ENCODE assay signal across 9 mouse cellular contexts in genomic region chr16:34343968-34344367, GRCm38 (mm10).
DNase-seq lines count a peak whose midpoint lies in the region; ATAC-seq and TF ChIP-seq lines count a peak whose summit lies in the region.
"Had no signal": no experiment of that assay in that cellular context is flagged by ENCODE, and none has a peak within 500 bp of the region (broad histone marks: within the 10 kb centered on the region; RNA-seq: fewer than 3 reads in every experiment).

No protein-coding gene starts in this region.

- peaks cover 5% of the 10 kb centered on the region for H3K4me1 ChIP-seq in midbrain, embryonic 14.5 days (ENCODE audit: control insufficient read depth, insufficient read depth, low read length)
- peaks cover 31% of the 10 kb centered on the region for H3K4me1 ChIP-seq in midbrain, embryonic 13.5 days (replicated peaks)
- no peaks in the 10 kb centered on the region for H3K4me1 ChIP-seq in embryonic facial prominence, embryonic 11.5 days (ENCODE audit: control insufficient read depth, insufficient read depth, low read length)
- H3K4me1 ChIP-seq in kidney, postnatal 0 days (replicated peaks; ENCODE audit: insufficient read depth, low read length) = peaks cover 8% of the 10 kb centered on the region; the same call in 1 of the 2 replicates
- H3K4me1 ChIP-seq in midbrain, postnatal 0 days (ENCODE audit: insufficient read depth, low read length) = peaks cover 4% of the 10 kb centered on the region; the same call in 1 of the 2 replicates

- no peak overlapping the region for H3K4me2 ChIP-seq in midbrain, embryonic 14.5 days (ENCODE audit: low read length)
- no peak overlapping the region for H3K4me2 ChIP-seq in midbrain, embryonic 13.5 days (replicated peaks)
- no peak overlapping the region for H3K4me2 ChIP-seq in embryonic facial prominence, embryonic 11.5 days (ENCODE audit: low read depth, low read length)
- no peak overlapping the region for H3K4me2 ChIP-seq in kidney, postnatal 0 days (ENCODE audit: low read length)
- H3K4me2 ChIP-seq in midbrain, postnatal 0 days (ENCODE audit: low read depth, low read length, poor library complexity, severe bottlenecking) = no peak overlapping the region
- H3K4me2 ChIP-seq: limb, embryonic 12.5 days had no signal

- no peak for ATAC-seq in cerebellum, adult (ENCODE audit: insufficient number of reproducible peaks, low FRiP score, low TSS enrichment)
- peak; percentile 27; the same call in 1 of the 2 replicates for ATAC-seq in midbrain, embryonic 14.5 days (ENCODE audit: low FRiP score, low TSS enrichment)
- no peak for ATAC-seq in midbrain, embryonic 13.5 days
- no peak for ATAC-seq in embryonic facial prominence, embryonic 11.5 days (replicated peaks; ENCODE audit: insufficient number of reproducible peaks, low FRiP score, low TSS enrichment, low read depth)
- ATAC-seq in kidney, postnatal 0 days (replicated peaks; ENCODE audit: low FRiP score, low read depth) = no peak
- ATAC-seq in midbrain, postnatal 0 days (ENCODE audit: low FRiP score) = peak; percentile 49; the same call in 1 of the 2 replicates

- no peak overlapping the region for H3K9ac ChIP-seq in midbrain, embryonic 14.5 days (replicated peaks; ENCODE audit: low read length)
- no peak overlapping the region for H3K9ac ChIP-seq in midbrain, embryonic 13.5 days (replicated peaks)
- H3K9ac ChIP-seq in embryonic facial prominence, embryonic 11.5 days (replicated peaks; ENCODE audit: low read length) = no peak overlapping the region
- no peak overlapping the region for H3K9ac ChIP-seq in kidney, postnatal 0 days (ENCODE audit: low read depth, low read length)
- no peak overlapping the region for H3K9ac ChIP-seq in midbrain, postnatal 0 days (replicated peaks; ENCODE audit: low read length, poor library complexity, severe bottlenecking)
- H3K9ac ChIP-seq: limb, embryonic 12.5 days had no signal

- no peaks in the 10 kb centered on the region for H3K27me3 ChIP-seq in midbrain, embryonic 14.5 days (ENCODE audit: control insufficient read depth, insufficient read depth, low read length)
- no peaks in the 10 kb centered on the region for H3K27me3 ChIP-seq in midbrain, embryonic 13.5 days
- no peaks in the 10 kb centered on the region for H3K27me3 ChIP-seq in embryonic facial prominence, embryonic 11.5 days (ENCODE audit: control insufficient read depth, insufficient read depth, low read length)
- H3K27me3 ChIP-seq in kidney, postnatal 0 days (ENCODE audit: insufficient read depth, low read length) = no peaks in the 10 kb centered on the region
- no peaks in the 10 kb centered on the region for H3K27me3 ChIP-seq in midbrain, postnatal 0 days (ENCODE audit: insufficient read depth, low read length)
- H3K27me3 ChIP-seq: limb, embryonic 12.5 days had no signal

- H3K9me3 ChIP-seq in midbrain, embryonic 14.5 days (ENCODE audit: control insufficient read depth, low read length) = no peaks in the 10 kb centered on the region
- no peaks in the 10 kb centered on the region for H3K9me3 ChIP-seq in midbrain, embryonic 13.5 days
- no peaks in the 10 kb centered on the region for H3K9me3 ChIP-seq in embryonic facial prominence, embryonic 11.5 days (replicated peaks; ENCODE audit: control insufficient read depth, low read length)
- no peaks in the 10 kb centered on the region for H3K9me3 ChIP-seq in kidney, postnatal 0 days (replicated peaks; ENCODE audit: low read length)
- H3K9me3 ChIP-seq in midbrain, postnatal 0 days (ENCODE audit: low read length) = no peaks in the 10 kb centered on the region
- H3K9me3 ChIP-seq: limb, embryonic 12.5 days had no signal

- H3K27ac ChIP-seq in midbrain, embryonic 14.5 days (replicated peaks; ENCODE audit: low read depth, low read length) = no peak overlapping the region
- no peak overlapping the region for H3K27ac ChIP-seq in midbrain, embryonic 13.5 days
- H3K27ac ChIP-seq in embryonic facial prominence, embryonic 11.5 days (replicated peaks; ENCODE audit: low read depth, low read length) = no peak overlapping the region
- H3K27ac ChIP-seq in kidney, postnatal 0 days = no peak overlapping the region
- no peak overlapping the region for H3K27ac ChIP-seq in midbrain, postnatal 0 days (ENCODE audit: low read depth, low read length)
- H3K27ac ChIP-seq: limb, embryonic 12.5 days had no signal

- peak; percentile 59 to 67 for DNase-seq in cerebellum, postnatal 10 days
- peak; percentile 77 for DNase-seq in midbrain, embryonic 14.5 days
- peak; percentile 60 for DNase-seq in embryonic facial prominence, embryonic 11.5 days (ENCODE audit: low spot score)
- DNase-seq in kidney, postnatal 0 days (ENCODE audit: low spot score) = peak; percentile 71
- DNase-seq in midbrain, postnatal 0 days (ENCODE audit: low spot score) = peak; percentile 83
- no peak for DNase-seq in spleen, postnatal 10 days (ENCODE audit: low spot score in 2 of 2)

- TF ChIP-seq CTCF in kidney, postnatal 0 days (IDR thresholded peaks at IDR 0.05; ENCODE audit: low read depth) = peak; percentile 82
- TF ChIP-seq CTCF in midbrain, postnatal 0 days (IDR thresholded peaks at IDR 0.05) = peak; percentile 88

- 63% methylated on average over 1 of the region's 1 CpGs for WGBS in midbrain, embryonic 14.5 days
- WGBS in midbrain, embryonic 13.5 days = 54% methylated on average over 1 of the region's 1 CpGs
- 48% methylated on average over 1 of the region's 1 CpGs for WGBS in embryonic facial prominence, embryonic 11.5 days
- WGBS in kidney, postnatal 0 days = 47% methylated on average over 1 of the region's 1 CpGs
- WGBS in midbrain, postnatal 0 days = 33% methylated on average over 1 of the region's 1 CpGs

- H3K36me3 ChIP-seq in midbrain, embryonic 14.5 days (ENCODE audit: control insufficient read depth, insufficient read depth, low read length) = no peaks in the 10 kb centered on the region
- no peaks in the 10 kb centered on the region for H3K36me3 ChIP-seq in midbrain, embryonic 13.5 days
- H3K36me3 ChIP-seq in embryonic facial prominence, embryonic 11.5 days (replicated peaks; ENCODE audit: control insufficient read depth, insufficient read depth, low read depth, low read length) = no peaks in the 10 kb centered on the region
- no peaks in the 10 kb centered on the region for H3K36me3 ChIP-seq in kidney, postnatal 0 days (ENCODE audit: insufficient read depth, low read length)
- no peaks in the 10 kb centered on the region for H3K36me3 ChIP-seq in midbrain, postnatal 0 days (ENCODE audit: insufficient read depth, low read length)
- H3K36me3 ChIP-seq: limb, embryonic 12.5 days had no signal

- H3K4me3 ChIP-seq in midbrain, embryonic 14.5 days (replicated peaks; ENCODE audit: low read depth, low read length) = no peak overlapping the region
- no peak overlapping the region for H3K4me3 ChIP-seq in midbrain, embryonic 13.5 days (replicated peaks)
- no peak overlapping the region for H3K4me3 ChIP-seq in embryonic facial prominence, embryonic 11.5 days (ENCODE audit: low read depth, low read length)
- H3K4me3 ChIP-seq in kidney, postnatal 0 days (replicated peaks; ENCODE audit: low read depth, low read length) = no peak overlapping the region
- H3K4me3 ChIP-seq in midbrain, postnatal 0 days (ENCODE audit: low read depth, low read length) = no peak overlapping the region
- H3K4me3 ChIP-seq: limb, embryonic 12.5 days had no signal

Comparison
In these comparisons a context has a peak if more than half of its experiments do, and no peak if none do; other contexts are left out.
1. ATAC-seq: peak in midbrain, embryonic 14.5 days (single experiment) and midbrain, postnatal 0 days (single experiment); none in cerebellum, adult (single experiment), midbrain, embryonic 13.5 days (single experiment), embryonic facial prominence, embryonic 11.5 days (single experiment) and kidney, postnatal 0 days (single experiment).
2. DNase-seq: peak in cerebellum, postnatal 10 days (2 of 2), midbrain, embryonic 14.5 days (single experiment), embryonic facial prominence, embryonic 11.5 days (single experiment), kidney, postnatal 0 days (single experiment) and midbrain, postnatal 0 days (single experiment); none in spleen, postnatal 10 days (0 of 2).